Mouse (Mus musculus) frontal cortex, postnatal 25 days (tissue): ENCODE data around the gene Cnot6l.

Experiments
- DNase-seq, 2 experiments: peaks; one replicate each; pipeline ENCODE4 v3.0.0; 2022; ENCODE audit warnings: low spot score in 2 of 2

The Cnot6l gene

GRCm38 (mm10) chr5:96161578-96162398, 2.2 kb downstream of the Cnot6l start:
- peak; percentile 37 to 56 for DNase-seq

GRCm38 (mm10) chr5:96161263-96161577, 2.8 kb downstream of the Cnot6l start:
- DNase-seq: no peak

GRCm38 (mm10) chr5:96160467-96161262, 3.3 kb downstream of the Cnot6l start:
- peak in 1 of 2 experiments; percentile 15 for DNase-seq

- no peak for DNase-seq
Observed at GRCm38 (mm10) chr5:96142351-96142750, 21.6 kb downstream of the Cnot6l start.

- no peak for DNase-seq
Observed at GRCm38 (mm10) chr5:96130683-96131082, 33.3 kb downstream of the Cnot6l start.

- DNase-seq: no peak
Observed at GRCm38 (mm10) chr5:96126856-96127255, 37.1 kb downstream of the Cnot6l start.

- no peak for DNase-seq
Observed at GRCm38 (mm10) chr5:96114943-96115342, 49.0 kb downstream of the Cnot6l start.

GRCm38 (mm10) chr5:96104644-96105043, 59.3 kb downstream of the Cnot6l start:
- no peak for DNase-seq

- DNase-seq: no peak
Observed at GRCm38 (mm10) chr5:96091468-96091867, 72.5 kb downstream of the Cnot6l start.

- DNase-seq: no peak
Observed at GRCm38 (mm10) chr5:96085324-96085723, 78.6 kb downstream of the Cnot6l start.

GRCm38 (mm10) chr5:96079026-96079425, 84.9 kb downstream of the Cnot6l start:
- no peak for DNase-seq

GRCm38 (mm10) chr5:96065591-96065990, 98.4 kb downstream of the Cnot6l start:
- no peak for DNase-seq

- no peak for DNase-seq
Observed at GRCm38 (mm10) chr5:96042492-96042891, 121.5 kb downstream of the Cnot6l start.

GRCm38 (mm10) chr5:96041507-96042104, 122.4 kb downstream of the Cnot6l start:
- no peak for DNase-seq

GRCm38 (mm10) chr5:96039188-96039840, 124.7 kb downstream of the Cnot6l start:
- DNase-seq: no peak

- DNase-seq: no peak
Observed at GRCm38 (mm10) chr5:96037684-96038121, 126.3 kb downstream of the Cnot6l start.

- no peak for DNase-seq
Observed at GRCm38 (mm10) chr5:96036125-96036672, 127.8 kb downstream of the Cnot6l start.

- DNase-seq: no peak
Observed at GRCm38 (mm10) chr5:96034101-96034500, 129.9 kb downstream of the Cnot6l start.

GRCm38 (mm10) chr5:96029821-96030220, 134.2 kb downstream of the Cnot6l start:
- DNase-seq: no peak
